Mouse (Mus musculus): Measurements from ENCODE around the gene Wdr90. TPM values are rescaled to one million over a fixed set of nuclear protein-coding genes. Genes with fewer than 3 reads are reported as not detected.
A peak's percentile ranks its signal among the peaks of the same experiment; 100 is the strongest.

Gene Wdr90
- polyA plus RNA-seq, 1 experiment, result 34.5 TPM

- Histone ChIP-seq H3K27ac (ENCODE audit: insufficient read depth, low read length) (peak within 1 kb of the TSS; percentile 64), H3K4me3 (ENCODE audit: extremely low read depth, insufficient read depth, insufficient read length) (peak within 1 kb of the TSS; percentile 66), H3K4me1 (ENCODE audit: control insufficient read depth, insufficient read depth, insufficient read length) (peaks cover 29% of the 10 kb centered on the region), H3K27me3 (ENCODE audit: control insufficient read depth, insufficient read depth, low read length) (no peaks in the 10 kb centered on the region), H3K36me3 (ENCODE audit: control insufficient read depth, insufficient read depth, low read length) (peaks cover 16% of the 10 kb centered on the region)
- TF ChIP-seq CTCF (IDR thresholded peaks at IDR 0.05; ENCODE audit: extremely low read depth, insufficient read depth, insufficient read length, insufficient replicate concordance) (peak; percentile 23; the same call in 1 of the 2 replicates), POLR2A (IDR thresholded peaks at IDR 0.05; ENCODE audit: low read depth, low read length) (peak; percentile 56; the same call in 1 of the 2 replicates)
- peak; percentile 52 to 68 for DNase-seq (ENCODE audit: low read depth in 1 of 2, low spot score in 2 of 2)
- 2% methylated on average over 32 of the region's 32 CpGs for WGBS
These were observed 32.4 kb downstream of the Wdr90 start, which contains the start of gene Jmjd8 for GRCm38 (mm10) chr17:25828712-25829557. Gene Jmjd8, plus strand, starts transcription at chr17:25828867.

- no peak for DNase-seq (ENCODE audit: low read depth in 1 of 2, low spot score in 2 of 2)
These were observed 33.1 kb downstream of the Wdr90 start for GRCm38 (mm10) chr17:25828223-25828594.

DNA sequence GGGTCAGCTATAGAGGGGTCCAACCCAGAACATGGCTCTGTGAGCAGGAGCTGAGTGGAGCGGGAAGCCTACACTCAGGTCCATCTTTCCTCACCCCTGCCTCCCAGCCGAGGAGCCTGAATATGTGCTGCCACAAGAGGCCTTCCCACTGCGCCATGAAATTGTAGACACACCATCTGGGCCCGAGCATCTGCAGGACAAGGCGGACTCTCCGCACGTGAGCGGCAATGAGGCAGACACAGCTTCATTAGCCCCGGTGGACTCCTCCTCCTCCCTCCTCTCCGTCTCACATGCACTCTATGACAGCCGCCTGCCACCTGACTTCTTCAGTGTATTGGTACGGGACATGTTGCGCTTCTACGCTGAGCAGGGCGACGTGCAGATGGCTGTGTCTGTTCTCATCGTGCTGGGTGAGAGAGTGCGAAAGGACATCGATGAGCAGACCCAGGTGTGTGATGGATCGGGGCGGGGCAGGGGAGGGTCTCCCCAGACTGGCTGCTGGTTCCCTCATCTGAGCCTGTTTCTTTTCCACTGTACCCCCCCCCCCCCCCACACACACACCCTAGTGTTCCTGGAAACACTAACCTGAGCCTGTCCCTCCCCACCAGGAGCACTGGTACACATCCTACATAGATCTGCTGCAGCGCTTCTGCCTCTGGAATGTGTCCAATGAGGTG is 33.6 kb downstream of the Wdr90 start:
- Histone ChIP-seq H3K4me3 (ENCODE audit: extremely low read depth, insufficient read depth, insufficient read length) (no peak overlapping the region), H3K27ac (ENCODE audit: insufficient read depth, low read length) (no peak overlapping the region), H3K4me1 (ENCODE audit: control insufficient read depth, insufficient read depth, insufficient read length) (peaks cover 29% of the 10 kb centered on the region), H3K36me3 (ENCODE audit: control insufficient read depth, insufficient read depth, low read length) (peaks cover 16% of the 10 kb centered on the region), H3K27me3 (ENCODE audit: control insufficient read depth, insufficient read depth, low read length) (no peaks in the 10 kb centered on the region)
- WGBS, result 94% methylated on average over 22 of the region's 22 CpGs
- TF ChIP-seq POLR2A (IDR thresholded peaks at IDR 0.05; ENCODE audit: low read depth, low read length) (no peak), CTCF (IDR thresholded peaks at IDR 0.05; ENCODE audit: extremely low read depth, insufficient read depth, insufficient read length, insufficient replicate concordance) (no peak)
- no peak for DNase-seq (ENCODE audit: low read depth in 1 of 2, low spot score in 2 of 2)

More at GRCm38 (mm10) chr17:25828223-25828594, 33.1 kb downstream of the Wdr90 start:
- H3K4me3 ChIP-seq (ENCODE audit: extremely low read depth, insufficient read depth, insufficient read length), result peak overlapping the region; percentile 66; the same call in 1 of the 2 replicates
- WGBS, result 87% methylated on average over 8 of the region's 8 CpGs
- peaks cover 16% of the 10 kb centered on the region for H3K36me3 ChIP-seq (ENCODE audit: control insufficient read depth, insufficient read depth, low read length)
- H3K27me3 ChIP-seq (ENCODE audit: control insufficient read depth, insufficient read depth, low read length), result no peaks in the 10 kb centered on the region
- no peak for TF ChIP-seq CTCF (IDR thresholded peaks at IDR 0.05; ENCODE audit: extremely low read depth, insufficient read depth, insufficient read length, insufficient replicate concordance)
- TF ChIP-seq POLR2A (IDR thresholded peaks at IDR 0.05; ENCODE audit: low read depth, low read length), result no peak
- H3K27ac ChIP-seq (ENCODE audit: insufficient read depth, low read length), result peak overlapping the region; percentile 7; the same call in 1 of the 2 replicates
- peaks cover 29% of the 10 kb centered on the region for H3K4me1 ChIP-seq (ENCODE audit: control insufficient read depth, insufficient read depth, insufficient read length)

DNA sequence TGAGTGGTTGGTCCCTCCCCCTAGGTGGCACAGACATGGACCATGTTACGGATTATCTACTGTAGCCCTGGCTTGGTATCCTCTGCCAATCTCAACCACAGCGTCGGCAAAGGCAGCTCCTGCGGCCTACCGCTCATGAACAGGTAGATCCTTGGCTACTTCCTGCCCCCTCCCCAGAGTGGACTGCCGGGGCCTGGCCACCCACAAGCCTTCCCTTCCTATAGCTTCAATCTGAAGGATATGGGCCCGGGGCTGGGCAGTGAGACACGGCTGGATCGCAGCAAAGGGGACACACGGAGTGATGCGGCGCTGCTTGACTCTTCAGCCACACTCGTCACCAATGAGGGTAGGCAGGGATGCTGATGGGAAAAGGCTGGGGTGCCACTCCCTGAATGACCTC is 34.3 kb downstream of the Wdr90 start:
- no peak for DNase-seq (ENCODE audit: low read depth in 1 of 2, low spot score in 2 of 2)
- no peak for TF ChIP-seq POLR2A (IDR thresholded peaks at IDR 0.05; ENCODE audit: low read depth, low read length)
- no peak for TF ChIP-seq CTCF (IDR thresholded peaks at IDR 0.05; ENCODE audit: extremely low read depth, insufficient read depth, insufficient read length, insufficient replicate concordance)
- Histone ChIP-seq H3K4me1 (ENCODE audit: control insufficient read depth, insufficient read depth, insufficient read length) (peaks cover 28% of the 10 kb centered on the region), H3K36me3 (ENCODE audit: control insufficient read depth, insufficient read depth, low read length) (peaks cover 16% of the 10 kb centered on the region), H3K27me3 (ENCODE audit: control insufficient read depth, insufficient read depth, low read length) (no peaks in the 10 kb centered on the region), H3K4me3 (ENCODE audit: extremely low read depth, insufficient read depth, insufficient read length) (no peak overlapping the region), H3K27ac (ENCODE audit: insufficient read depth, low read length) (no peak overlapping the region)
- 96% methylated on average over 13 of the region's 13 CpGs for WGBS

DNA sequence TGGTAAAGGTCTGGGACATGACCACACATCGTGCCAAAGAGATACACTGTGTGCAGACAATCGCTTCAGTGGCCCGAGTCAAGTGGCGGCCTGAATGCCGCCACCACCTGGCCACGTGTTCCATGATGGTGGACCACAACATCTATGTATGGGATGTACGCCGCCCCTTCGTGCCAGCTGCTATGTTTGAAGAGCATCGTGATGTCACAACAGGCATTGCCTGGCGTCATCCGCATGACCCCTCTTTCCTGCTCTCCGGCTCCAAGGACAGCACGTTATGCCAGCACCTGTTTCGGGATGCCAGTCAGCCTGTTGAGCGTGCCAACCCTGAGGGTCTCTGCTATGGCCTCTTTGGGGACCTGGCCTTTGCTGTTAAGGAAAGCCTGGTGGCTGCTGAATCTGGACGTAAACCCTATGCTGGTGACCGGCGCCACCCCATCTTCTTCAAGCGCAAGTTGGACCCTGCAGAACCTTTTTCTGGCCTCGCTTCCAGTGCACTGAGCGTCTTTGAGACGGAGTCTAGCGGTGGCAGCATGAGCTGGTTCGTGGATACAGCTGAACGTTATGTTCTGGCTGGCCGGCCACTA is 35.2 kb downstream of the Wdr90 start:
- Histone ChIP-seq H3K4me3 (ENCODE audit: extremely low read depth, insufficient read depth, insufficient read length) (no peak overlapping the region), H3K27ac (ENCODE audit: insufficient read depth, low read length) (no peak overlapping the region), H3K4me1 (ENCODE audit: control insufficient read depth, insufficient read depth, insufficient read length) (peaks cover 21% of the 10 kb centered on the region), H3K36me3 (ENCODE audit: control insufficient read depth, insufficient read depth, low read length) (peaks cover 11% of the 10 kb centered on the region), H3K27me3 (ENCODE audit: control insufficient read depth, insufficient read depth, low read length) (no peaks in the 10 kb centered on the region)
- no peak for TF ChIP-seq POLR2A (IDR thresholded peaks at IDR 0.05; ENCODE audit: low read depth, low read length)
- no peak for TF ChIP-seq CTCF (IDR thresholded peaks at IDR 0.05; ENCODE audit: extremely low read depth, insufficient read depth, insufficient read length, insufficient replicate concordance)
- DNase-seq (ENCODE audit: low read depth in 1 of 2, low spot score in 2 of 2), result no peak
- whole genome bisulfite sequencing, result 96% methylated on average over 27 of the region's 27 CpGs

GRCm38 (mm10) chr17:25825311-25825710 is 36.0 kb downstream of the Wdr90 start:
- peaks cover 21% of the 10 kb centered on the region for H3K4me1 ChIP-seq (ENCODE audit: control insufficient read depth, insufficient read depth, insufficient read length)
- no peaks in the 10 kb centered on the region; the same call in 1 of the 2 replicates for H3K27me3 ChIP-seq (ENCODE audit: control insufficient read depth, insufficient read depth, low read length)
- TF ChIP-seq POLR2A (IDR thresholded peaks at IDR 0.05; ENCODE audit: low read depth, low read length) (no peak), CTCF (IDR thresholded peaks at IDR 0.05; ENCODE audit: extremely low read depth, insufficient read depth, insufficient read length, insufficient replicate concordance) (no peak)
- no peak overlapping the region for H3K27ac ChIP-seq (ENCODE audit: insufficient read depth, low read length)
- no peak for DNase-seq (ENCODE audit: low read depth in 1 of 2, low spot score in 2 of 2)
- no peak overlapping the region for H3K4me3 ChIP-seq (ENCODE audit: extremely low read depth, insufficient read depth, insufficient read length)
- H3K36me3 ChIP-seq (ENCODE audit: control insufficient read depth, insufficient read depth, low read length), result peaks cover 4% of the 10 kb centered on the region; the same call in 1 of the 2 replicates
- 90% methylated on average over 6 of the region's 6 CpGs for WGBS
